Mouse (Mus musculus) lung, embryonic 15.5 days (tissue): ENCODE data around the gene Tgm2. TPM values are rescaled to one million over a fixed set of nuclear protein-coding genes. Genes with fewer than 3 reads are reported as not detected.

Experiments
- polyA plus RNA-seq: library from polyadenylated mRNA; unstranded; fragments of >200 nt; fragmentation: Nextera tagmentation; extraction: Ambion mirVana; gene quantifications from 2 replicates; pipeline ENCODE4 v1.2.1, GENCODE M21; 2015

Gene Tgm2
- polyA plus RNA-seq, 1 experiment from 2014 or later = 70.0 TPM

Other genes with a start within 250 kb of the Tgm2 start
- gene Vstm2l, start 231.8 kb downstream of the Tgm2 start, polyA plus RNA-seq = 0.17 TPM in 1 of 2 replicates, not detected in the other
- 25.5 and 25.9 TPM in 2 replicates for gene Tti1, start 118.0 kb downstream of the Tgm2 start, polyA plus RNA-seq
- 43.8 and 45.6 TPM in 2 replicates for gene Rprd1b, start 117.9 kb downstream of the Tgm2 start, polyA plus RNA-seq
- 5.3 and 5.5 TPM in 2 replicates for gene D630003M21Rik, start 82.8 kb upstream of the Tgm2 start, polyA plus RNA-seq
- gene Bpi, start 111.7 kb upstream of the Tgm2 start, polyA plus RNA-seq = not detected in 2 replicates
- gene Lbp, start 160.1 kb upstream of the Tgm2 start, polyA plus RNA-seq = 11.5 and 14.2 TPM in 2 replicates
- gene Snhg11, start 229.2 kb upstream of the Tgm2 start, polyA plus RNA-seq = 1.7 and 2.9 TPM in 2 replicates